ENCODE assay signal across 30 mouse cellular contexts in genomic region chr1:69516144-69516543, GRCm38 (mm10).
DNase-seq lines count a peak whose midpoint lies in the region; ATAC-seq and TF ChIP-seq lines count a peak whose summit lies in the region.
"Had no signal": no experiment of that assay in that cellular context is flagged by ENCODE, and none has a peak within 500 bp of the region (broad histone marks: within the 10 kb centered on the region; RNA-seq: fewer than 3 reads in every experiment).

No protein-coding gene starts in this region.

- no peak overlapping the region for H3K4me3 ChIP-seq in stomach, embryonic 15.5 days (replicated peaks)
- no peak overlapping the region for H3K4me3 ChIP-seq in stomach, postnatal 0 days (ENCODE audit: low read depth, low read length)
- no peak overlapping the region for H3K4me3 ChIP-seq in liver, embryonic 11.5 days (ENCODE audit: low read depth, low read length)
- H3K4me3 ChIP-seq in liver, embryonic 16.5 days (ENCODE audit: low read depth, low read length), result no peak overlapping the region
- H3K4me3 ChIP-seq: embryonic facial prominence, embryonic 12.5 days; gastrocnemius, adult 2 months; heart, embryonic 10.5 days; limb, embryonic 10.5 days; limb, embryonic 15.5 days; lung, embryonic 15.5 days; midbrain, embryonic 15.5 days; neural tube, embryonic 15.5 days had no signal

- no peak for TF ChIP-seq EP300 in stomach, postnatal 0 days (optimal IDR thresholded peaks at IDR 0.05)

- H3K9ac ChIP-seq in stomach, embryonic 15.5 days, result no peak overlapping the region
- H3K9ac ChIP-seq in stomach, postnatal 0 days (ENCODE audit: low read length), result no peak overlapping the region
- no peak overlapping the region for H3K9ac ChIP-seq in liver, embryonic 11.5 days (ENCODE audit: low read depth, low read length)
- no peak overlapping the region for H3K9ac ChIP-seq in liver, embryonic 16.5 days (ENCODE audit: low read depth, low read length)
- H3K9ac ChIP-seq: embryonic facial prominence, embryonic 12.5 days; hindbrain, embryonic 14.5 days; limb, embryonic 15.5 days; lung, embryonic 15.5 days; midbrain, embryonic 15.5 days; neural tube, embryonic 15.5 days had no signal

- ATAC-seq in stomach, embryonic 15.5 days (ENCODE audit: insufficient read depth, low FRiP score, low read depth), result 0 out of 2 replicates have a peak, but pooled peaks have one; percentile 43
- no peak for ATAC-seq in stomach, postnatal 0 days (ENCODE audit: low FRiP score, low TSS enrichment)
- ATAC-seq in liver, embryonic 11.5 days (replicated peaks; ENCODE audit: low FRiP score), result peak; percentile 75
- ATAC-seq in liver, embryonic 16.5 days (ENCODE audit: low read depth), result peak; percentile 66
- ATAC-seq: forebrain, embryonic 16.5 days; intestine, postnatal 0 days; midbrain, embryonic 15.5 days had no signal

- H3K27ac ChIP-seq in stomach, embryonic 15.5 days, result peak overlapping the region; percentile 16; the same call in 1 of the 2 replicates
- H3K27ac ChIP-seq in stomach, postnatal 0 days (replicated peaks), result no peak overlapping the region
- H3K27ac ChIP-seq in liver, embryonic 11.5 days (ENCODE audit: low read depth, low read length), result no peak overlapping the region
- no peak overlapping the region for H3K27ac ChIP-seq in liver, embryonic 16.5 days (ENCODE audit: low read length)
- H3K27ac ChIP-seq: embryonic facial prominence, embryonic 12.5 days; gastrocnemius, adult 2 months; heart, embryonic 10.5 days; hindbrain, embryonic 14.5 days; limb, embryonic 10.5 days; limb, embryonic 15.5 days; lung, embryonic 15.5 days; midbrain, embryonic 15.5 days; neural tube, embryonic 15.5 days had no signal

- 70% methylated on average over 5 of the region's 5 CpGs for WGBS in stomach, embryonic 15.5 days
- 77% methylated on average over 5 of the region's 5 CpGs for WGBS in stomach, postnatal 0 days
- WGBS in liver, embryonic 11.5 days, result 41% methylated on average over 5 of the region's 5 CpGs
- WGBS in liver, embryonic 16.5 days (ENCODE audit: insufficient replicate concordance), result 12% methylated on average over 5 of the region's 5 CpGs

- no peak for TF ChIP-seq CTCF in stomach, postnatal 0 days (IDR thresholded peaks at IDR 0.05; ENCODE audit: low read depth)

- no peak for DNase-seq in stomach, postnatal 0 days (ENCODE audit: low spot score)
- no peak for DNase-seq in liver, embryonic 11.5 days (ENCODE audit: low spot score)
- no peak for DNase-seq in heart, adult 9 months (ENCODE audit: low spot score in 2 of 2)
- no peak for DNase-seq in gastrocnemius, postnatal 36 days
- DNase-seq in lung, postnatal 36 days, result no peak
- DNase-seq: adrenal gland, postnatal 36 days; cerebellum, adult 2 months; cerebellum, postnatal 25 days; embryo, embryonic 11 days; gastrocnemius, adult 2 months; heart, postnatal 4 days; kidney, adult 9 months; kidney, postnatal 10 days; lung, postnatal 4 days; retina, postnatal 1 day; right cerebral cortex, postnatal 14 days; thymus, adult 18-20 months; thymus, postnatal 36 days had no signal

- no peaks in the 10 kb centered on the region for H3K4me1 ChIP-seq in stomach, embryonic 15.5 days
- H3K4me1 ChIP-seq in stomach, postnatal 0 days (replicated peaks; ENCODE audit: control insufficient read depth, insufficient read depth), result no peaks in the 10 kb centered on the region
- peaks cover 31% of the 10 kb centered on the region for H3K4me1 ChIP-seq in liver, embryonic 11.5 days (replicated peaks; ENCODE audit: control insufficient read depth, insufficient read depth, low read length)
- peaks cover 20% of the 10 kb centered on the region for H3K4me1 ChIP-seq in liver, embryonic 16.5 days (ENCODE audit: control insufficient read depth, low read depth, low read length)
- H3K4me1 ChIP-seq: embryonic facial prominence, embryonic 12.5 days; limb, embryonic 10.5 days; limb, embryonic 15.5 days; midbrain, embryonic 15.5 days; neural tube, embryonic 15.5 days had no signal

- no peak overlapping the region for H3K4me2 ChIP-seq in stomach, embryonic 15.5 days
- no peak overlapping the region for H3K4me2 ChIP-seq in stomach, postnatal 0 days (replicated peaks; ENCODE audit: low read depth)
- H3K4me2 ChIP-seq in liver, embryonic 11.5 days, result peak overlapping the region; percentile 26
- H3K4me2 ChIP-seq in liver, embryonic 16.5 days (ENCODE audit: low read depth, low read length), result no peak overlapping the region
- H3K4me2 ChIP-seq: embryonic facial prominence, embryonic 12.5 days; hindbrain, embryonic 14.5 days; limb, embryonic 15.5 days; lung, embryonic 15.5 days; midbrain, embryonic 15.5 days; neural tube, embryonic 15.5 days had no signal

- intact Hi-C loops in gastrocnemius, postnatal 36 days (cut with DNase I), result no loop called here

- no peaks in the 10 kb centered on the region for H3K36me3 ChIP-seq in stomach, embryonic 15.5 days
- H3K36me3 ChIP-seq in stomach, postnatal 0 days (ENCODE audit: control insufficient read depth, insufficient read depth, low read length), result no peaks in the 10 kb centered on the region
- H3K36me3 ChIP-seq in liver, embryonic 11.5 days (ENCODE audit: control insufficient read depth, insufficient read depth, low read length), result no peaks in the 10 kb centered on the region
- no peaks in the 10 kb centered on the region for H3K36me3 ChIP-seq in liver, embryonic 16.5 days (ENCODE audit: control insufficient read depth, insufficient read depth)
- H3K36me3 ChIP-seq: embryonic facial prominence, embryonic 12.5 days; heart, embryonic 10.5 days; limb, embryonic 10.5 days; limb, embryonic 15.5 days; lung, embryonic 15.5 days; midbrain, embryonic 15.5 days; neural tube, embryonic 15.5 days had no signal

- H3K27me3 ChIP-seq in stomach, embryonic 15.5 days (replicated peaks), result no peaks in the 10 kb centered on the region
- H3K27me3 ChIP-seq in stomach, postnatal 0 days (ENCODE audit: control insufficient read depth, insufficient read depth, low read length), result no peaks in the 10 kb centered on the region
- no peaks in the 10 kb centered on the region for H3K27me3 ChIP-seq in liver, embryonic 11.5 days (replicated peaks; ENCODE audit: control insufficient read depth, insufficient read depth, low read length)
- no peaks in the 10 kb centered on the region for H3K27me3 ChIP-seq in liver, embryonic 16.5 days (ENCODE audit: control insufficient read depth, insufficient read depth, low read depth, low read length)
- H3K27me3 ChIP-seq: embryonic facial prominence, embryonic 12.5 days; limb, embryonic 15.5 days; lung, embryonic 15.5 days; midbrain, embryonic 15.5 days; neural tube, embryonic 15.5 days had no signal

- H3K9me3 ChIP-seq in stomach, embryonic 15.5 days, result no peaks in the 10 kb centered on the region
- no peaks in the 10 kb centered on the region for H3K9me3 ChIP-seq in stomach, postnatal 0 days (ENCODE audit: control insufficient read depth, low read length)
- H3K9me3 ChIP-seq in liver, embryonic 11.5 days (ENCODE audit: control insufficient read depth, low read length), result no peaks in the 10 kb centered on the region
- H3K9me3 ChIP-seq in liver, embryonic 16.5 days (replicated peaks; ENCODE audit: control insufficient read depth, low read length), result no peaks in the 10 kb centered on the region
- H3K9me3 ChIP-seq: embryonic facial prominence, embryonic 12.5 days; heart, embryonic 10.5 days; limb, embryonic 10.5 days; limb, embryonic 15.5 days; lung, embryonic 15.5 days; midbrain, embryonic 15.5 days; neural tube, embryonic 15.5 days had no signal
